Mouse (Mus musculus): ENCODE data around the gene Ppp1r18.

DNA sequence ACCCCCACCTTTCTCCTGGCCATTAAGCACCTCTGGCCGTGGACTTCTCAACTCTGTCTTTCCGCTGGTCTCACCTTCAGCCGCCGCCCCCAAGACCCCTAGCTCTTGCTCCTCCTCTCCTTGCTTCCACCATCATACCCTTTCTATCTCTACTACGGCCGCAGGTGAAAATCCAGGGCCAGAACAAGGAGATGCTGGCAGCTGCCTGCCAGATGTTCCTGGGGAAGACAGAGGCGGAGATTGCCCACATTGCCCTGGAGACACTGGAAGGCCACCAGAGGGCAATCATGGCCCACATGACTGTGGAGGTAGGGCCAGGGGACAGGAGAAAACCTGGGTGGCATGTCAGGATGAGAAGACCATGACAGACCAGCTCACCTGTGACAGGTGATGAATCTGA lies 41.0 kb upstream of the Ppp1r18 start:
- TF ChIP-seq POLR2A (IDR thresholded peaks at IDR 0.05; ENCODE audit: borderline replicate concordance, extremely low read depth, low read depth, low read length) (no peak), CTCF (IDR thresholded peaks at IDR 0.05; ENCODE audit: insufficient read depth, low read length) (peak; percentile 55; the same call in 1 of the 2 replicates)

Data from lung, adult 2 months (tissue).